Mouse (Mus musculus) left cerebral cortex, postnatal 4 days (tissue): ENCODE measurements at regions not wholly inside any gene's neighbourhood (a gene's known extent, or its start where the extent isn't known, plus 50 kb on each side); places are given as distances from the start of the nearest gene placed in this dataset.

Experiments
- DNase-seq: peaks from one replicate; pipeline ENCODE4 v3.0.0-alpha.2; 2022
- intact Hi-C: fragments of 180-260 bp; cut with DNase I; formaldehyde crosslinking; loops from one replicate; pipeline ENCODE4 v1.15.1; 2025

- intact Hi-C loops, result no loop called here
- DNase-seq, result no peak
Observed at GRCm38 (mm10) chr7:37078140-37078539, 380.2 kb downstream of the Tshz3 start.

- intact Hi-C loops, result no loop called here
- DNase-seq, result no peak
Observed at GRCm38 (mm10) chr7:37089726-37090125, 391.8 kb downstream of the Tshz3 start.

GRCm38 (mm10) chr7:37092572-37092971 is 394.7 kb downstream of the Tshz3 start:
- intact Hi-C loops, result no loop called here
- no peak for DNase-seq

GRCm38 (mm10) chr7:37093721-37094120 is 395.8 kb downstream of the Tshz3 start:
- intact Hi-C loops, result no loop called here
- peak; percentile 56 for DNase-seq

GRCm38 (mm10) chr7:37095839-37096238 is 397.9 kb downstream of the Tshz3 start:
- DNase-seq, result no peak
- intact Hi-C loops, result no loop called here

GRCm38 (mm10) chr7:37096291-37096690 is 398.4 kb downstream of the Tshz3 start:
- no peak for DNase-seq
- intact Hi-C loops, result no loop called here

- DNase-seq, result no peak
- intact Hi-C loops, result no loop called here
Observed at GRCm38 (mm10) chr7:37098950-37099349, 401.0 kb downstream of the Tshz3 start.

- DNase-seq, result no peak
- intact Hi-C loops, result no loop called here
Observed at GRCm38 (mm10) chr7:37104671-37105070, 406.8 kb downstream of the Tshz3 start.

- intact Hi-C loops, result no loop called here
- DNase-seq, result no peak
Observed at GRCm38 (mm10) chr7:37111071-37111470, 413.2 kb downstream of the Tshz3 start.

GRCm38 (mm10) chr7:37120776-37121175 is 422.9 kb downstream of the Tshz3 start:
- no peak for DNase-seq
- intact Hi-C loops, result no loop called here

- no peak for DNase-seq
Observed at GRCm38 (mm10) chr7:37140191-37140590, 442.3 kb downstream of the Tshz3 start.

GRCm38 (mm10) chr7:37142780-37143179 is 444.9 kb downstream of the Tshz3 start:
- no peak for DNase-seq
- intact Hi-C loops, result no loop called here

More at GRCm38 (mm10) chr7:37140191-37140590, 442.3 kb downstream of the Tshz3 start:
- intact Hi-C loops, result no loop called here

GRCm38 (mm10) chr7:37144303-37144702 is 446.4 kb downstream of the Tshz3 start:
- DNase-seq, result no peak
- intact Hi-C loops, result no loop called here

GRCm38 (mm10) chr7:37149711-37150110 is 451.8 kb downstream of the Tshz3 start:
- DNase-seq, result peak; percentile 95
- intact Hi-C loops, result no loop called here

- intact Hi-C loops, result no loop called here
- DNase-seq, result no peak
Observed at GRCm38 (mm10) chr7:37159801-37160200, 461.9 kb downstream of the Tshz3 start.

- intact Hi-C loops, result no loop called here
- peak; percentile 53 for DNase-seq
Observed at GRCm38 (mm10) chr7:37168883-37169282, 471.0 kb downstream of the Tshz3 start.

- DNase-seq, result no peak
- intact Hi-C loops, result no loop called here
Observed at GRCm38 (mm10) chr7:37175746-37176145, 477.8 kb downstream of the Tshz3 start.

- DNase-seq, result no peak
- intact Hi-C loops, result no loop called here
Observed at GRCm38 (mm10) chr7:37178256-37178655, 480.3 kb downstream of the Tshz3 start.

- no peak for DNase-seq
- intact Hi-C loops, result no loop called here
Observed at GRCm38 (mm10) chr7:37179907-37180306, 482.0 kb downstream of the Tshz3 start.

- DNase-seq, result peak; percentile 6
- intact Hi-C loops, result no loop called here
Observed at GRCm38 (mm10) chr7:37180416-37180815, 482.5 kb downstream of the Tshz3 start.

GRCm38 (mm10) chr7:37181109-37181508 is 483.2 kb downstream of the Tshz3 start:
- no peak for DNase-seq
- intact Hi-C loops, result no loop called here

GRCm38 (mm10) chr7:37192536-37192935 is 494.6 kb downstream of the Tshz3 start:
- DNase-seq, result no peak
- intact Hi-C loops, result no loop called here

- intact Hi-C loops, result no loop called here
- DNase-seq, result no peak
Observed at GRCm38 (mm10) chr7:37204800-37205199, 506.9 kb downstream of the Tshz3 start.

GRCm38 (mm10) chr7:37208305-37208704 is 510.4 kb downstream of the Tshz3 start:
- no peak for DNase-seq
- intact Hi-C loops, result no loop called here
